Mouse (Mus musculus): ENCODE data around the gene Cdc40. TPM values are rescaled to one million over a fixed set of nuclear protein-coding genes. Genes with fewer than 3 reads are reported as not detected.

Cdc40 gene
- total RNA-seq, 2 experiments from 2014 or later: 24.1 to 28.8 TPM

Other genes with a start within 250 kb of the Cdc40 start
- 1 to 10 TPM; 7.8 to 8.5 TPM for gene Mettl24, start 200.0 kb downstream of the Cdc40 start, total RNA-seq (2021)
- gene Wasf1, start 164 bp upstream of the Cdc40 start, total RNA-seq (2021): 1 to 10 TPM; 5.5 to 5.9 TPM
- gene Gpr6, start 189.0 kb upstream of the Cdc40 start, total RNA-seq (2021): not detected